Mouse (Mus musculus) E14TG2a.4 (cell line): ENCODE results near the gene Stoml1.

Experiments used
- CTCF ChIP-seq: conservative IDR thresholded peaks from 2 replicates; pipeline ENCODE4 v1.5.1; 2014; ENCODE audit warnings: low read length
- NANOG ChIP-seq: IDR thresholded peaks from 2 replicates; pipeline ENCODE4 v1.6.1; 2014; ENCODE audit warnings: borderline replicate concordance, low read length, mixed read lengths
- POU5F1 ChIP-seq: IDR thresholded peaks from 2 replicates; pipeline ENCODE4 v1.6.1; 2014; ENCODE audit warnings: low read length, borderline replicate concordance

DNA sequence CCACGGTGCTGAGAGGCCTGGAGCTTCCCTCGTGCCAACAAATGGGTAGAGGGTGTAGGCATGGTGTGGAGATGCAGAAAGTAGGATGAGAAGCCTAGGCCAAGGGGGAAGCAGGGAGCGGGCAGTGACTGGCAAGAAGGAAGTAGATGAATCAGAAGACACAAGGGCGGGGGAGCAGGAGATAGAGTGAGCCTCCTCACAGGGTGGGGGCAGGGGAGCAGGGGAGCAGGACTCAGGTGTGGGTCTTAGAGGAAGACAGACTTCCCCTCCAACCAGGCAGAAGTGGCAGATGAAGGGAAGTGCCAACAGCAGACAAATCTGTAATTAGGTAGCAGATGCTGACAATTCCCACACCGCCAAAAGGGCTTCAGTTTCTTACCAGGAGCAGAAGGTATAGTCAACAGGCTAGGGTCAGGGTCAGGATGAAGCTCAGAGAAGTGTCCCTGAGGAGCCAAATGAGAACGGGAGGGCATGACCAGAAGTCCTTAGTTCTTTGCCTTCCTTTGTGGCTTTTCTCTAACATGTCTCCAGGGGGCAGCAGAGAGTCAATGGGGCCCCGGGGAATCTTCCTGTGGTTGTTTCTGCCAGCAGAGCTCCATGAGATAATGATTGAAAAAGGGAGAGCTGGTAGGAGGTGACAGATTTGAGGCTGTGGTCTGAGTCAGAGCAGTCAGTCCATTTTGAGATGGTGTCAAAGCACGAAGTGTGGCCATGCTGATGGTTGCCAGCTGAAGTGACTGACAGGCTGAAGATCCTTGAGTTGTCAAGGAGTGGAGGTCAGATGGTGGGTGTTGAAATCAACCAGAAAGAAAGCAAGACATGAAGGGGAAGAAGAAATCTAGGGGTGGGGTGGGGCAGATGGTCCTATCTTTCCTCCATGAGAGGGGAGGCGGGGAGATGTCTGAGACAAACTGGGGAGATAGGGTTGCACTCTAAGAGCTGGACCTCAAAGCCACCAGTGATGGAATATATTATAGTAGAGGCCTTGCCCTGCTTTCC, 26.8 kb upstream of the Stoml1 start:
- peak; percentile 97 for TF ChIP-seq CTCF
- no peak for TF ChIP-seq NANOG
- TF ChIP-seq POU5F1, result no peak
